Mouse (Mus musculus): ENCODE data around the gene Olfr12.

The Olfr12 gene

DNA sequence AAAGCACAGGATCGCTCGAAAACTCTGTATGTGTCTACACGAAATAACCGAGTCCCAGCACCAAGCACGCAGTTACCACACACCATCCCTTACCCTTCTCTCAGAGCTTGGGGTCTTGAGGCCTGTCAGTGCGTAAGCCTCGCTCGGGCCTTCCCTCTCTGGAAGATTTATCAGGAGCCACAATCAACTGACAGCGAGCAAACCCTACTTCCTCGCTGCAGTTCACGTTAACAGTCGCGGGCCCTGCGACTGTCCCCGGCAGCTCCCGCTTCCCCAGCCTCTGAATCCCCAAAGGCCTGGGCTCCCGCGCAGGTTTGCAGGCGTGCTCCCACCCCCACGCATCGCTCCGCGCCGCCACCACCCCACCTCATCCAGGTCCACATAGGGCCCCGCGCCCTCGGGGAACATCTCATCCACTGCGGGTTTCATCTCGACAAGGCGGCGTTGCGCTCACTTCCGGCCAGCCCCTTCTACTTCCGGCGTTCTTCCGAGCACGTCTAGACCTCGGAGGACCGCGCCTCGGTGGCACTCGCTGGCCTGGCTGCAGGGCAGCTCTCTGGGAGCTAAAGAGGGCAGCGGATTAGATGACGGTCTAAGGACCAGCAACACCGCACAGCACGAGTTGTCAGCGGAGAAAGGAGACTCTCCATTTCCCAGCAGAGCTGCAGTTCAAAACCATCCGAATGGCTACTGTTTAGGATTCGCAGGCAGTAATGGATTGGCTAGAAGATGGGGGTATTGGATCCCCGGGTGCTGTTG lies 24.1 kb downstream of the Olfr12 start, which contains the start of gene Cops9:
TSS of gene Cops9 (minus strand) at position 472 of the 759 bp plus-strand sequence.
- DNase-seq: peak; percentile 93

- no peak for DNase-seq
Observed at GRCm38 (mm10) chr1:92643691-92644090, 26.1 kb downstream of the Olfr12 start.

DNA sequence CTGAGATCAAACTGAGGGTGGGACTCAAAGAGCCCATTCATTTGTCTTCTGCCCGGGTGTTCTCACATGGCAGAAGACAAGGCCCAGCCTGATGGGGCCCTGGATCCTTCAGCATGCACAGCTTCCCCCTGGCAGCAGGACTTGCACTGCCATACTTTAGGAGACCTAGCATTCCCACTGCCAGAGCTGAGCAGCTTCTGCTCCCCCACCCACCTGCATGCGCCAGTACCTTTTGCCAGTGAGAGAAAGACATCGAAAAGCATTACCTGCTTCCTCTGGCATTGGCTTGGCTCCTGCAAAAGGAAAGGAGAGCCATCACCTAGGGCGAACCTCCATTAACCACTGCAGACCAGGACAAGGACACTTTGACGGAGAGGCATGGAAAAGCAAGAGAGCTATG lies 27.3 kb downstream of the Olfr12 start:
- no peak for DNase-seq

- no peak for DNase-seq
Observed at GRCm38 (mm10) chr1:92646111-92646510, 28.5 kb downstream of the Olfr12 start.

GRCm38 (mm10) chr1:92646601-92647000 lies 29.0 kb downstream of the Olfr12 start:
- DNase-seq: no peak

GRCm38 (mm10) chr1:92647026-92647425 lies 29.4 kb downstream of the Olfr12 start:
- DNase-seq: no peak

DNA sequence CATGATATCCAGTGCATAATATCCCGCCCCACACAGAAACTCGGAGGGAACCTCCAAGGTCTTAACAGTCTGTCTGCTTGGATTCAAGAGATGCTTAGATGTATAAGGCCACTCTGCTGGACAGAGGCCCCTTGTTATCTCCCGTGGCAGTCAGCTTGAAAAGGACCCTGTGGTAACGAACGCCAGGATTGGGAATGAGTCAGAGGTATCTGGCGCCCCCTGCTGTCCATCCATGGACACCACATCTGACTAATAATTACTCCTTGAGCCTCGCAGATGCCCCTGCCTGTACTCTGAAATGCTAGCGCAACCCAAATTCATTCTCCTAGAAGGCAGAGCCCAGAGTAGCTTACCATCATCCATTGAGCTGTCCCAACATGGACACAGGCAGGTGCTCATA lies 30.2 kb downstream of the Olfr12 start:
- peak; percentile 77 for DNase-seq

DNA sequence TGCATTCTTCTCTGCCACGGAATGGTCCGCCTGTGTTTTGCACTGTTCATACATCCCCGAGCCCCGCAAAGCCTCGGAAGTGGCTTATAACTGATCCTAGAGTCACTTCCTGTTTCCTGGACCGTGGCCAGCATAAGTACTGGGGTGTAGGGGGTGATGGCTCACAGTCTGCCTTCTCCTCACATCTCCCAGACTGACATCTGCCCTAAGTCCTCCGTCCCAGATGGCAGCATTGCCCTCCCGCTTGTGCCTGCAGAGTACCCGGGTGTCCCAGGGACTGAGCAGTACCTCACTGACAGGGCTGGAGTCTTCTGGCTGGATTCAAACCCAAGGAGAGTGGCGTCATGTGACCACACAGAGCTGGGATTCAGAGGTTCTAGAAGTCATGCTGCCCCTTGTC lies 30.6 kb downstream of the Olfr12 start:
- no peak for DNase-seq

- peak; percentile 60 for DNase-seq
Observed at GRCm38 (mm10) chr1:92648673-92649072, 31.1 kb downstream of the Olfr12 start, which contains the start of gene Otos. TSS of gene Otos (minus strand) at chr1:92648841.

- no peak for DNase-seq
Observed at GRCm38 (mm10) chr1:92651467-92651866, 33.9 kb downstream of the Olfr12 start.

DNA sequence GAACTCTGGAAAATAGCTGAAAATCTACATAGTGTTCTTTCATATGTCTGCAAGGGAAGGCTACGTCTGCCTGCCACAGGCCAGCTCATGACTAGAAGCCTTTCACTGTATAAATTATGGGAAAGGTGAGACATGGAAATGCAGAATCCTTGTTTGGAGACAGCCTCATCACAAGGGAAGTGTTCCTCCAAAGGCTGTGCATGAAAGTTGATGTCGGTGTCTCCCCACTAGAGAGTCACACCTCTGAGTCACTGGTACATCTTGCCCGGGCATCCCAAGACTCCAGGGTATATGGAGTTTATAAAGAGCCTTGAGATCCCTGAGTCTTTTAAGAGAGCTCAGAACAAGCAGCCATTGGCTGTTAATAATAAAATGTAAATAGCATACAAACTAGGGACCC lies 35.6 kb downstream of the Olfr12 start:
- DNase-seq: no peak

- peak; percentile 29 for DNase-seq
Observed at GRCm38 (mm10) chr1:92654676-92655075, 37.1 kb downstream of the Olfr12 start.

GRCm38 (mm10) chr1:92657025-92657820 lies 39.6 kb downstream of the Olfr12 start:
- DNase-seq: no peak

DNA sequence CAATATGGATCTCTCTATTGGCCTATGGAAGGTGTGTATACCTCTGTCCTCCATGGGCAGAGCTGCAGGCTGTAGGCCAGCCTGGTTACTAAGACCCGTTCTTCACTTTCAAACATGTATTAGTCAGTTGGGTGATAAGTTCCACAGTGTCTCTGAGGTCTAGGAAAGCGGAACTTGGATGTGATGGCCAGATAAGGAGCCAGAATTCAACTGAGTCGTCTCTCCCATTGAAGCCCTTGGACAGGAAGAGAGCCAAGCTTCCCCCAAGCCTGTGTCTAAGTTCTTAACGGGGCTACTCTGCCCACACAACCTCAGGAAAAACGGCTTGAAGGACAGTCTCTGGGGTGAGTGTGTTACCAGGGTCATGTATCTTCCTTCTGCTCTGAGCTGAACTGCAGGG lies 41.8 kb downstream of the Olfr12 start:
- DNase-seq: no peak

DNA sequence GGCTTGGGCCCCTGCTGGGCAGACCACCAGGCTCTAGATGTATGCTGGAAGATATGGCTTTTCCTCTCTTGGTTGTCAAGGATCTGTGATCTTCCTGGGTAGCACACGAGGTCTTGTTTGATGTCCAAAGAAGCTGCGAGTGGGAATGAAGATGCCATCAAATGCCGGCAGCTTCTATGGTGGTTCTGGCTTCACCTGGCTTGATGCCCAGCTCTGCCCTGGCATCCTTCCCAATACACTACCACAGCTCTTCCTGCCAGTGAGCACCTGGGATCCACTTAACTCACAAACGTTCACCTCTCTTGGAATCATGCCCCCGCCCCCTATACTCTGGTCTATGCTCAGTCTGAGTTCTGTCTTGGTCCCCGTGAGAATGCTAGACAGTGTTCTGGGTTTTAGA lies 49.5 kb downstream of the Olfr12 start:
- no peak for DNase-seq

DNA sequence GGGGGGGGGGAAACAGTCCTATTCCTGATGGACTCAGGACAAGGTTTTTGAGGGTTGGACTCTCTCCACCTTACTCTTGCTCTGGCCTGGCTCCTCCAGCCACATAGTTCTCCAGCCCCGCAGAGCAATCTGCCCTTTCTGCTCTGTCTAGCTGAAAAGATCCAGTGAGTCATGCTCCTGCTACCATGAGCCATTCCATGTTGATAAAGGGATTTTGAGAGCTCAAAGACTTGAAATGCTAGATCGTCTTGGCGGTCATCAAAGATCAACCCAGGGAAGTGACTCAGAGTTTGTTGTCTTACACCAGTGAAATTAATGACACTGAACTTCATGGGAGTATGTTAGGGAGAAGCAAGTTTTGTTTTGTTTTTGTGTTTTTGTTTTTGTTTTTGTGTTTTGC lies 51.8 kb downstream of the Olfr12 start:
- no peak for DNase-seq

GRCm38 (mm10) chr1:92671326-92671725 lies 53.7 kb downstream of the Olfr12 start:
- DNase-seq: no peak

Data from lung, postnatal 36 days (tissue).